Mouse (Mus musculus) embryonic facial prominence, embryonic 11.5 days (tissue): ENCODE results near the gene Bloc1s3. TPM values are rescaled to one million over a fixed set of nuclear protein-coding genes. Genes with fewer than 3 reads are reported as not detected.

Source experiments
- ATAC-seq: fragments of 200-750 bp; cut with Nextera tagmentation; replicated peaks from 2 replicates; pipeline ENCODE4 v1.8.0; 2017; ENCODE audit warnings: low read depth; ENCODE audit not compliant: insufficient number of reproducible peaks, low FRiP score, low TSS enrichment
- DNase-seq: peaks from one replicate; pipeline ENCODE4 v3.0.0-alpha.2; 2015; ENCODE audit warnings: low spot score
- H3K27ac ChIP-seq: fragments of 300-500 bp; sonication (generic); replicated peaks from 2 replicates; pipeline ENCODE4 v1.5.1; 2014; ENCODE audit warnings: mild to moderate bottlenecking, low read depth, low read length, control low read depth
- H3K27me3 ChIP-seq: fragments of 300-500 bp; sonication (generic); 2 replicates; pipeline ENCODE4 v1.6.1; 2014; ENCODE audit warnings: mild to moderate bottlenecking, low read length, moderate library complexity, mixed read lengths; ENCODE audit not compliant: control insufficient read depth, insufficient read depth
- H3K36me3 ChIP-seq: fragments of 300-500 bp; sonication (generic); replicated peaks from 2 replicates; pipeline ENCODE4 v1.6.1; 2014; ENCODE audit warnings: low read depth, mild to moderate bottlenecking, low read length, moderate library complexity, mixed read lengths; ENCODE audit not compliant: control insufficient read depth, insufficient read depth
- H3K4me1 ChIP-seq: fragments of 300-500 bp; sonication (generic); 2 replicates; pipeline ENCODE4 v1.6.1; 2014; ENCODE audit warnings: low read length, mixed read lengths; ENCODE audit not compliant: control insufficient read depth, insufficient read depth
- H3K4me2 ChIP-seq: fragments of 300-500 bp; sonication (generic); 2 replicates; pipeline ENCODE4 v1.6.1; 2014; ENCODE audit warnings: low read depth, mild to moderate bottlenecking, control low read depth, low read length, moderate library complexity
- H3K4me3 ChIP-seq: fragments of 300-500 bp; sonication (generic); 2 replicates; pipeline ENCODE4 v1.5.1; 2014; ENCODE audit warnings: low read depth, low read length, control low read depth
- H3K9ac ChIP-seq: fragments of 300-500 bp; sonication (generic); replicated peaks from 2 replicates; pipeline ENCODE4 v1.6.1; 2014; ENCODE audit warnings: mild to moderate bottlenecking, control low read depth, low read length
- H3K9me3 ChIP-seq: fragments of 300-500 bp; sonication (generic); replicated peaks from 2 replicates; pipeline ENCODE4 v1.6.1; 2016; ENCODE audit warnings: mild to moderate bottlenecking, low read length, inconsistent platforms, mixed read lengths; ENCODE audit not compliant: control insufficient read depth
- WGBS: fragments of 180-500 bp; shearing (Covaris S2); extraction: QIAGEN DNeasy Blood & Tissue Kit; methylation state at CpG from one replicate; pipeline ENCODE4 v1.1.7; 2014; 5-methylcytosine and 5-hydroxymethylcytosine counted together
- polyA plus RNA-seq: library from polyadenylated mRNA; unstranded; fragments of >200 nt; fragmentation: Nextera tagmentation; extraction: Ambion mirVana; gene quantifications from 2 replicates; pipeline ENCODE4 v1.2.1, GENCODE M21; 2014

Gene Bloc1s3
- polyA plus RNA-seq, 1 experiment from 2014 or later, result 2.3 TPM

DNA sequence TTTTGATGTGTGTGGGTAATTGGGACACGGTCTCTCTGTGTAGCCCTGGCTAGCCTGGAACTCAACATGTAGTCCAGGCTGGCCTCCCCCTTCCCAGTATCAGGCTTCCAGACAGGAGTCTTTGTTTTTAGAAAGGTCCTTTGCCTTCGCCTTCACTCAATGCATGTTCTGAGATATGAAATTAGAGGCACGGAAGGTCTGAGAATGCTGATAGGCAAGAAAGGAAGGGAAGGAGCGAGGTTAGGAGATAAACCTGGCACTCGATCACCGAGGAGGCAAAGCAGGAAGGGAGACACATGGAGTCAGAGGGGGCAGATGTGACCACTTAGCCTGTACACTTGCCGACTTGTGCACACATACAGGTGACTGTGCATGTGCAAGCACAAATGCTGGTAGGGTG, 21.6 kb downstream of the Bloc1s3 start:
- no peak overlapping the region for H3K4me2 ChIP-seq
- 91% methylated on average over 7 of the region's 7 CpGs for WGBS
- no peaks in the 10 kb centered on the region for H3K36me3 ChIP-seq
- DNase-seq (no peak), ATAC-seq (no peak)
- H3K4me1 ChIP-seq, result no peaks in the 10 kb centered on the region; the same call in 1 of the 2 replicates
- no peak overlapping the region for H3K4me3 ChIP-seq
- H3K9me3 ChIP-seq, result no peaks in the 10 kb centered on the region
- no peak overlapping the region for H3K9ac ChIP-seq
- H3K27me3 ChIP-seq, result peaks cover 30% of the 10 kb centered on the region
- no peak overlapping the region for H3K27ac ChIP-seq

DNA sequence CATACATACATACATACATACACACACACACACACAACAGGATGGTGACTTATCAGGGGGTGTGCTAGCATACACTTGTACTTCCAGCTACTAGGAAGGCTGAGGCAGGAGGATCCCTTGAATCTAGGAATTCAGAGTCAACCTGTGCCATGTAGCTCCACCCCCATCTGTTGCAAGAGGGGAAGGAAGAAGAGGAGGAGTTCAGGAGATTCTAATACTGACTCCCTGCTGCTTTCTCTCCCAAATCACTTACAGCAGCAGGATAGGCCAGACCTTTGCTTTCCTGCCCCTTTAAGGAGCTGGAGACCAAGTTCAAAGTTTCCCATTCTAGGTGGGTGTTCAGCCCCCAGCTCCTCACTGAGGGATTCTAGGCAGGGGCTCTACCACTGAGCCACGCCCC, 22.7 kb downstream of the Bloc1s3 start:
- H3K36me3 ChIP-seq, result no peaks in the 10 kb centered on the region
- no peaks in the 10 kb centered on the region for H3K9me3 ChIP-seq
- no peak overlapping the region for H3K27ac ChIP-seq
- no peak overlapping the region for H3K4me3 ChIP-seq
- no peaks in the 10 kb centered on the region; the same call in 1 of the 2 replicates for H3K4me1 ChIP-seq
- no peak for ATAC-seq
- peaks cover 20% of the 10 kb centered on the region for H3K27me3 ChIP-seq
- no peak overlapping the region for H3K4me2 ChIP-seq
- WGBS, result 80% methylated on average over 1 of the region's 1 CpGs
- H3K9ac ChIP-seq, result no peak overlapping the region
- no peak for DNase-seq

DNA sequence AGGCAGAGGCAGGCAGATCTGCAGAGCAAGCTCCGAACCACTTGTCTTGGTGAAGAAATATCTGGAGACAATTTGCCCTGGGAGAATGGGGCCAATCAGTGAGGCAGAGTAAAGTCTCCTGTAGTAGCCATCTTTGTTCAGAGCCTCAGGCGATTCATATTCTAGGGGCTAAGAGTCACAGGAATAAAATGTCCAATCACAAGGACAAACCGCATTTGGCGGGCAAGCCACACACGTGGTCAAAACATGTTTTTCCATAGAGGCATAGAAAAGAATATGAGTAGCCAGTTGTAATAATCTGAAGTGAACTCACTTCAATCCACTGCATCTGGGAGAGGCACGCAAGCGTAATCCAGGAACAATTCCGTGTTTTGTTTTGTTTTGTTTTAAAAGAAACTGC, 24.9 kb downstream of the Bloc1s3 start:
- Histone ChIP-seq H3K9me3 (no peaks in the 10 kb centered on the region), H3K9ac (no peak overlapping the region), H3K4me2 (no peak overlapping the region), H3K4me3 (no peak overlapping the region), H3K27ac (no peak overlapping the region), H3K4me1 (no peaks in the 10 kb centered on the region), H3K36me3 (no peaks in the 10 kb centered on the region), H3K27me3 (peaks cover 3% of the 10 kb centered on the region; the same call in 1 of the 2 replicates)
- ATAC-seq (no peak), DNase-seq (no peak)
- 86% methylated on average over 8 of the region's 8 CpGs for WGBS

DNA sequence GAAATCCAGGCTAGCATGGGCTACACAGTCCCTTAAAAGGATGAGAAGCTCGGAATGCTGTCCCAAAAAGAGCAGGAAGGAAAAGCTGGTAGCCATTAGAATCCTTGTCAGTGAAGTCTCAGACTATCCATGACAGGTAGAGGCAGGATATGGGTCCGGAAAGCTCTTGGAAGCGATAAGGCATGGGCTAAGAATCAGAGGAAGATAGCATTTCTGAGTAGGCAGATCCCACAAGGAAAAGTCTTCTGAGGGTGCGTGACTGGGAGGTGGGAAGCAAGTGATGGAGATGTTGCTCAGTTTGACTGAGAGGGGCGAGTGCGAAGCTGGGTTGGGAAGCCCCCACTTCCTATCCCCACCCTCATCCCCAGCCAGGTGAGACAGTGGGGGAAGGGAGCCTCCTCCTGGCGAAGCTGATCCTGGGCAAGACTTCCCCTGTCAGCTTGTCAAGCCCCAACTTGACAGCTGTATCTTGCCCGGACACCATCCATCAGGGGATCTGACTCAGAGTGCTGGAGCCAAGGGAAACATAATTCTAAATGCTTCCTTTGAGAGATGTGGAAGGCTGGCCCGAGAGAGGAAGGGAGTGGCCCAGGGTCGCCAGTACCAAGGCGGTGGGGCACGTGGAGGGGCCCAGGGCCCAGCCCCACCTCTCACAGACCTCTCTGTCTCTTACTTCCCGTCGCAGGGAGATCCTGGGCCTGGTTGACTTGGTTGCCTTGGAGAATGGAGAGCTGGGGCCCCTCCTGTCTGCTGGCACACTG, 30.4 kb downstream of the Bloc1s3 start:
- H3K27ac ChIP-seq, result no peak overlapping the region
- no peak overlapping the region for H3K9ac ChIP-seq
- ATAC-seq (no peak), DNase-seq (no peak)
- H3K4me1 ChIP-seq, result no peaks in the 10 kb centered on the region
- peaks cover 15% of the 10 kb centered on the region for H3K27me3 ChIP-seq
- no peak overlapping the region for H3K4me2 ChIP-seq
- no peaks in the 10 kb centered on the region for H3K9me3 ChIP-seq
- 24% methylated on average over 14 of the region's 14 CpGs for WGBS
- no peaks in the 10 kb centered on the region for H3K36me3 ChIP-seq
- no peak overlapping the region for H3K4me3 ChIP-seq

DNA sequence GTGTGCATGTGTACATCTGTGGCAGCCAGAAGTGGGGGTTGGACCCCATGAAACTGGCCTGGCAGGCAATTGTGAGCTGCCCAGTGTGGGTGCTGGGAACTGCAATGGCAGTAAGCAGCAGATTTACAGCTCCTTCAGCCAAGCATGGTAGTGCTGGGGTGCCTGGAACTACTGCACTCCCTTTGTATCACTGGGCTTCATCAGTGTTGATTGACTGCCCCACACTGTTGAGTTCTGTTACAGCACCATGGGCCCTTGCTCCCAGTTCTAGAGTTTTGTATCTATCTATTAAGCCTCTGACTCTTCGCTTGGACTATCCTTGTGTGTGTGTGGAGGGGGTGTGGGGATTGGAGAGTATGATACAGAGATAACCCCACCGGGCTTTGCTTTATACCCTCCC, 31.1 kb downstream of the Bloc1s3 start:
- Histone ChIP-seq H3K4me1 (no peaks in the 10 kb centered on the region), H3K4me3 (no peak overlapping the region), H3K36me3 (no peaks in the 10 kb centered on the region), H3K9ac (no peak overlapping the region), H3K27me3 (peaks cover 21% of the 10 kb centered on the region), H3K9me3 (no peaks in the 10 kb centered on the region), H3K4me2 (no peak overlapping the region), H3K27ac (no peak overlapping the region)
- no peak for ATAC-seq
- no peak for DNase-seq
- WGBS, result 79% methylated on average over 2 of the region's 2 CpGs

DNA sequence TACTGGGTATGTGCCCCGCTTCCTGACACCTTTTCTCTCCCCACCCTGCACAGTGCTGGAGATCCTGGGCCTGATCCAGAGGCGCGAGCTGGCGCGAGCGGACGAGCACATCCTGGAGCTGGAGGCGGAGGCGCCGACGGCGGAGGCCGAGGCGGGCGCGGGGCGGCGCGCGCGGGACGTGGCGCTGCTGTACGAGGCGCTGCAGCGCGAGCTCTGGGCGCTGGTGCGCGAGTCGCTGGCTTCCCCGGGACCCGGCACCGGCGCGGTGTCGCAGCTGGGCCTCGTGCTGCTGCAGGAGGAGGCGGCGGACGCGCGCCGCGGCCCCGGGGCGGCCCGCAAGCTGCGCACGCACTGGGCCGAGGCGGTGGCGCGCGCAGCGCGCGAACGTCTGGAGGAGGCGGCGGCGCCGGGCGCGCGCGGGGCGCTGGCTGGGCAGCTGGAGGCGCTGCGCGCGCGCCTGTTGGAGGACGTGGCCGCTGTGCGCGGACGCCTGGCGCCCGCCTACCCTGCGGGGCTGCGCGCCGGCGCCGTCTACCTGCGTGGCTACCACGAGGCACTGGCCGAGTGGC, 34.2 kb downstream of the Bloc1s3 start:
- peak overlapping the region; percentile 75 for H3K9ac ChIP-seq
- H3K4me2 ChIP-seq, result peak overlapping the region; percentile 85
- H3K4me1 ChIP-seq, result no peaks in the 10 kb centered on the region
- no peak overlapping the region for H3K27ac ChIP-seq
- DNase-seq (peak; percentile 88), ATAC-seq (peak; percentile 76)
- peak overlapping the region; percentile 51 for H3K4me3 ChIP-seq
- WGBS, result under 1% methylated on average over 82 of the region's 89 CpGs
- H3K27me3 ChIP-seq, result peaks cover 43% of the 10 kb centered on the region
- H3K9me3 ChIP-seq, result no peaks in the 10 kb centered on the region
- H3K36me3 ChIP-seq, result no peaks in the 10 kb centered on the region

DNA sequence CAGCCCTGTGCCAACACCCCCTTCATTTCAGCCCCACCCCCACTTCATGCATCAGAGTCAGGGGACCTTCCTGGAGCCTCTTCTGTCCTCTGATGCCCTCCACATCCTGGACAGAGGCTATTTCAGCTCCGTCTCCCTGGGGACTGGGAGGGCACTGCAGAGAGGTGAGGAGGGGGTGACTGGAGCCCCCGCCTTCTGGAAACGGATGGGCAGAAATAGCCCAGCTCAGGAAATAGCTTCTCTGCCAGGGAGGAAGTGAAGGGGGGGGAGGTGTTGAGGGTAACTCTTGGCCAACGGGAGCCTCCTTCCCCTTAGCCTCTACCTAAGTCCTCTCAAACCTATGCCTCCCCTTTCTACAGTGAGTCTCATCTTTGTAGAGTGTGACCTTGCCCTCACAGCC, 35.8 kb downstream of the Bloc1s3 start:
- Histone ChIP-seq H3K27me3 (peaks cover 45% of the 10 kb centered on the region), H3K9me3 (no peaks in the 10 kb centered on the region), H3K27ac (no peak overlapping the region), H3K4me3 (no peak overlapping the region), H3K4me2 (no peak overlapping the region), H3K4me1 (no peaks in the 10 kb centered on the region), H3K36me3 (no peaks in the 10 kb centered on the region), H3K9ac (no peak overlapping the region)
- 38% methylated on average over 4 of the region's 4 CpGs for WGBS
- ATAC-seq (no peak), DNase-seq (no peak)

DNA sequence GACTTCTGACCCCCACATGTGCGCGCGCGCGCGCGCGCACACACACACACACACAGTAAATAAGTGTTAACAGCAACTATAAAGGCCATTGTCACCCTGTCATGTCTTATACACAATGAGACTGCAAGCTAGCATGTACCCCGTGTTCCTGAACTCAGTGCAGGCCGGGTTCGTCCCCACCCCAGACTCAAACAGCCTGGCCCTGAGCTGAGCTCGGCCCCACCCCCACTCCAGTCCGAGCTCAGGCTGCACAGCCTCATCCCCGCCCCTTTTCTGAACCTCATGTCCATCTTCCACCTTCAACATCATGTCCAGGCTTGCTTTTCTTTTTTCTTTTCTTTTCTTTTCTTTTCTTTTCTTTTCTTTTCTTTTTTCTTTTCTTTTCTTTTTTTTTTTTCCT, 37.9 kb downstream of the Bloc1s3 start:
- Histone ChIP-seq H3K27ac (no peak overlapping the region), H3K36me3 (no peaks in the 10 kb centered on the region), H3K4me1 (no peaks in the 10 kb centered on the region), H3K4me2 (no peak overlapping the region), H3K9ac (no peak overlapping the region), H3K9me3 (no peaks in the 10 kb centered on the region), H3K4me3 (no peak overlapping the region), H3K27me3 (peaks cover 45% of the 10 kb centered on the region)
- WGBS, result 9% methylated on average over 14 of the region's 14 CpGs
- DNase-seq (no peak), ATAC-seq (no peak)
